Mouse (Mus musculus) midbrain, embryonic 13.5 days (tissue): ENCODE data around the gene Erc2. TPM values are rescaled to one million over a fixed set of nuclear protein-coding genes. Genes with fewer than 3 reads are reported as not detected.

Source experiments
- ATAC-seq: fragments of 200-750 bp; cut with Nextera tagmentation; 2 replicates; pipeline ENCODE4 v1.8.0; 2017; ENCODE audit warnings: mild to moderate bottlenecking, moderate TSS enrichment, moderate library complexity
- H3K27ac ChIP-seq: fragments of 300-500 bp; sonication (generic); 2 replicates; pipeline ENCODE4 v1.5.1; 2015; ENCODE audit warnings: inconsistent platforms, mild to moderate bottlenecking, moderate library complexity
- H3K27me3 ChIP-seq: fragments of 300-500 bp; sonication (generic); 2 replicates; pipeline ENCODE4 v1.6.1; 2015; ENCODE audit warnings: mild to moderate bottlenecking, inconsistent platforms
- H3K36me3 ChIP-seq: fragments of 300-500 bp; sonication (generic); 2 replicates; pipeline ENCODE4 v1.6.1; 2015; ENCODE audit warnings: mild to moderate bottlenecking, inconsistent platforms
- H3K4me1 ChIP-seq: fragments of 300-500 bp; sonication (generic); replicated peaks from 2 replicates; pipeline ENCODE4 v1.6.1; 2015; ENCODE audit warnings: inconsistent platforms
- H3K4me2 ChIP-seq: fragments of 300-500 bp; sonication (generic); replicated peaks from 2 replicates; pipeline ENCODE4 v1.6.1; 2015; ENCODE audit warnings: moderate library complexity, mild to moderate bottlenecking, inconsistent platforms
- H3K4me3 ChIP-seq: fragments of 300-500 bp; sonication (generic); replicated peaks from 2 replicates; pipeline ENCODE4 v1.5.1; 2015; ENCODE audit warnings: mild to moderate bottlenecking, inconsistent platforms
- H3K9ac ChIP-seq: fragments of 300-500 bp; sonication (generic); replicated peaks from 2 replicates; pipeline ENCODE4 v1.6.1; 2015; ENCODE audit warnings: mild to moderate bottlenecking, inconsistent platforms
- H3K9me3 ChIP-seq: fragments of 300-500 bp; sonication (generic); 2 replicates; pipeline ENCODE4 v1.6.1; 2016; ENCODE audit warnings: mild to moderate bottlenecking, inconsistent platforms
- WGBS: fragments of 180-500 bp; shearing (Covaris S2); methylation state at CpG from one replicate; pipeline ENCODE4 v1.1.7; 2015; 5-methylcytosine and 5-hydroxymethylcytosine counted together
- polyA plus RNA-seq: library from polyadenylated mRNA; unstranded; fragments of >200 nt; fragmentation: Nextera tagmentation; extraction: Ambion mirVana; gene quantifications from 2 replicates; pipeline ENCODE4 v1.2.1, GENCODE M21; 2015

The Erc2 gene
- polyA plus RNA-seq, 1 experiment from 2014 or later: 79.0 TPM

DNA sequence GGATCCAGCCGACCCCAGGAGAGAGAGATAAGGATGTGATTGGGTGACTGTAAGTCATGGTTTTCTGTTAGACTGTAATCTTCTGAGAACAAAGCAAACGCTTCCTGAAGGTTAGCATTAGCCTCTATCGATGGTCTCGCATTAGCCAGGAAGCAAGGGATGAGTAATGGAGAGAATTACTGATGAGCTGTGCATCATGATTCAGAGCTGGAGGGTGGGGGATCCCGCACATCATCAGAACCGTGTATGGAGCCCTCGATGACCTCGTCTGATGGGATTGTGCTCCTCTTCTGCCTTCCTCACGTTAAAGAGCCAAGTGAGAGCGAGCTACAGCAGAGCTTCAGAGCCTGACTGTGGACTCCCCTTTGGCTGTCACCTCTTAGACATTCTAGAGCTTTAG lies 6.5 kb downstream of the Erc2 start:
- no peak overlapping the region; the same call in 1 of the 2 replicates for H3K27ac ChIP-seq
- 71% methylated on average over 10 of the region's 10 CpGs for WGBS
- peaks cover 50% of the 10 kb centered on the region for H3K4me1 ChIP-seq
- no peak overlapping the region for H3K9ac ChIP-seq
- H3K27me3 ChIP-seq: no peaks in the 10 kb centered on the region
- no peak overlapping the region for H3K4me2 ChIP-seq
- H3K9me3 ChIP-seq: no peaks in the 10 kb centered on the region
- peaks cover 10% of the 10 kb centered on the region; the same call in 1 of the 2 replicates for H3K36me3 ChIP-seq
- H3K4me3 ChIP-seq: no peak overlapping the region
- ATAC-seq: no peak

DNA sequence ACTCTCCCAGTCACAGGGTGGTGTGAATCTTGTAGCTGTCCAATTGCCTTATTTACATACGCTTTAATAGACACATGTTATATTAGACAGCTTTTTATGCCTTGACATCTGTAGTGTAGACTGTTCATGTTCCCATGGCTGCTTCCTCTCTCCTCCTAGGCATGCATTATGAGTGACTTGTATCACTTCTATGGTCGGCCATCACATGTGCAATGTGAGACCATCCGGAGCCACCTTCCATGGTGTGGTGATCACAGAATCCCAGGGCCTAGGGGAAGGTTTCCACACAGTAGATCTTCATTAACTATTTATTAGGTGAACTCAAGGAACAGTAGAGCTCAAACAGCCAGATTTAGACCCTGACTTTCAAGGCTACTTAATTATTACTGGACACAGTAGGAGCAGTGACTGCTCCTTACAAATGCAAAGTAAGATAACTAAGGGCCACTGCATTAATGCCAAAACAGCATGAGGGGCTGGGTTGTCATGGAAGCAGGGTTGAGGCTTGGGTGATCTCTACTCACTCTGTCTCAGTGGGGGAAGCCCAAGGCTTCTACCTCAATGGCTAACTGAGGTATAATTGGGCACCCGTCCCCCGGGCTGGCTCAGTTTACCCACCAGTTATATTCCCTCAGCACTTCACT lies 7.3 kb downstream of the Erc2 start:
- H3K4me1 ChIP-seq: peaks cover 42% of the 10 kb centered on the region
- WGBS: 41% methylated on average over 5 of the region's 5 CpGs
- no peaks in the 10 kb centered on the region for H3K9me3 ChIP-seq
- no peak overlapping the region for H3K4me2 ChIP-seq
- peaks cover 10% of the 10 kb centered on the region; the same call in 1 of the 2 replicates for H3K36me3 ChIP-seq
- no peak overlapping the region for H3K9ac ChIP-seq
- no peak overlapping the region for H3K4me3 ChIP-seq
- no peak overlapping the region; the same call in 1 of the 2 replicates for H3K27ac ChIP-seq
- ATAC-seq: peak; percentile 79
- H3K27me3 ChIP-seq: no peaks in the 10 kb centered on the region

DNA sequence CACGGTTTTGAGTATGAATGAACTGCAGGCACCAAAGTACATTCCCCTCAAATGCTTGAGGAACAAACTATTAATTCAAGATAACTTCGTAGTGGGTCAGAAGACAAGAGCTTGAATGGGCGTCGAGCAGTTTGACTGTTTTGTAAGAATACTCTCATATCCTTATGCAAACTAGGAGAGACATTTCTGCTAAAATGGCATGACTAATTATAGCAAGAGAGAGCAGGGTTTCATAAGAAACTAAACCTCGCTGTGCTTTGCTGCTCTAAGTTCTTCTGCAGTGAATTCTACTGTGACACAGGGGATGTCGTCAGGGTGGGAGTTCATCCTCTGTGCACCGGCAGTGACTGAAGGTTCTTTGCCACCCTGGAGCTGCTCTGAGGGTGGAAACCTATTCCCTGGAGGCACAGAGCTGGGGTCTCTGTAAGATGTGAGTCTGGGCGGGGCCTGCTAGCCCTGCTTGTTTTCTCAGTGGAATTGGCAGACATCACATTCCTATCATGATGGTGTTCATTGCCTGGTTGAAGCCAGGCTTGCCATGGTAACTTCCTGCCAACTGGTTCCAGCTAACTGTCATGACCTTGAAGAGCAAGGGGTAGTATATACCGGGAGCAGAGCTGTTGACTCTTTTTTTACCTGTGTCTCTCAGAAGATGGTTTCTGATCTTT lies 8.9 kb downstream of the Erc2 start:
- Histone ChIP-seq H3K4me1 (peaks cover 37% of the 10 kb centered on the region), H3K4me3 (no peak overlapping the region), H3K9ac (no peak overlapping the region), H3K4me2 (no peak overlapping the region), H3K36me3 (peaks cover 10% of the 10 kb centered on the region; the same call in 1 of the 2 replicates), H3K27me3 (no peaks in the 10 kb centered on the region), H3K27ac (no peak overlapping the region), H3K9me3 (no peaks in the 10 kb centered on the region)
- no peak for ATAC-seq
- WGBS: 73% methylated on average over 9 of the region's 9 CpGs

DNA sequence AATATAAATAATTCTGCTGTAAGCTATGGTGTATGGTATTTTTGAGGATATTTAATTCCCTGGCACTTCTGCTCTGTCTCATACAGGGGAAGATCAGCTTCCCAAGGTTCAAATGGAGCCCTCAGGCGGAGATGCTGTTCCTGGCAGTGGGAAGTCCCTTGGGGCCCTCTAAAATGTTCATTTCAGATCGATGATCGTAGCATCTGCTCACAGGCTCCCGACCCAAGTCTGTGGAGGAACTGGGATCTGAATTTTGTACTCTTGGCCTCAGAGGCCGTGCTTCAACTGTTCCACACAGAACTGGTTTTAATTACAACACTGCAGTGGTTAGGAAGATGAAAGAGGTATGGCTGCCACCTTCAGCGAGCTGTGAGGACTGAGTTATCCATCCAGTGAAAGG lies 12.5 kb downstream of the Erc2 start:
- 78% methylated on average over 6 of the region's 6 CpGs for WGBS
- no peak overlapping the region for H3K9ac ChIP-seq
- H3K4me3 ChIP-seq: no peak overlapping the region
- peaks cover 22% of the 10 kb centered on the region for H3K4me1 ChIP-seq
- H3K4me2 ChIP-seq: no peak overlapping the region
- H3K27ac ChIP-seq: peak overlapping the region; percentile 45; the same call in 1 of the 2 replicates
- peaks cover 6% of the 10 kb centered on the region; the same call in 1 of the 2 replicates for H3K36me3 ChIP-seq
- no peaks in the 10 kb centered on the region for H3K9me3 ChIP-seq
- no peak for ATAC-seq
- no peaks in the 10 kb centered on the region for H3K27me3 ChIP-seq

DNA sequence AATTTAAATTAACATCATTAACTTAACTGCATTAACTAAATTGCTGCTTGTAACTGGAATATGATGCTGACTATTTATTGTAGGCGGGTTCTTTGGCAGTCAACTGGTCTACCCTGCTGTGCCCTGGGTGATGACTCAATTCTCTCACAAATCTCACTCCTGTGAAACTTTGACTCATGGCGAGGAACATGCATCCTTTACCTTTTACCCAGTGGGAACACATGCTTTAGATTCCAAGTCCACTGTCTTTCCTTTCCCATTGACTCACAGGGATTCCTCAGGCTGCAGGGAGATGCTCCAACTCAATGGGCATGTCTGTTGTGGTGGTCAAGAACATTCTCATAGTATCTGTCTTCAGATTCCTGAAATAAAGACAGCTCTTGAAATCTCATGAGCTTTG lies 14.3 kb downstream of the Erc2 start:
- Histone ChIP-seq H3K27me3 (no peaks in the 10 kb centered on the region), H3K4me2 (no peak overlapping the region), H3K27ac (no peak overlapping the region), H3K9me3 (no peaks in the 10 kb centered on the region), H3K36me3 (peaks cover under 1% of the 10 kb centered on the region; the same call in 1 of the 2 replicates), H3K9ac (no peak overlapping the region), H3K4me3 (no peak overlapping the region), H3K4me1 (peaks cover 7% of the 10 kb centered on the region)
- no peak for ATAC-seq
- 93% methylated on average over 2 of the region's 2 CpGs for WGBS

DNA sequence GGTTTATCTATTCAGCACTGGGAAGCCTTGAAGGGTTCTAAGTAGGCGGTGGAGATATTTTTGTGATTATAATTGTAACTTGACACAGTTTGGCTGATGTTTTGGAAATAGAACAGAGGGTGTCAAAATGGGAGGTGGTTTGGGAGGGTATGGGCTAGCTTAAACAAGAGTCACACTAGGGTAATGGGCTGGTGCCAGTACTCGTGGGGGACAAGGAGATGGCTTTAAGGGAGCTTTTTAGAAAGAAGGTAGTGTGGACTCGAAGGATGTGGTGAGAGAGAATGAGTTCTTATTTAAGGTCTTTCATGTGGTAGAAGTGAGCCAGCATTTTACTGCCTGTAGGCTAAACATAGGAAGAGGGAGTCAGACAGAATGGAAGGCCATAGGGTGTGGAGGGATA lies 19.2 kb downstream of the Erc2 start:
- Histone ChIP-seq H3K27ac (no peak overlapping the region), H3K9me3 (no peaks in the 10 kb centered on the region), H3K4me3 (no peak overlapping the region), H3K27me3 (no peaks in the 10 kb centered on the region), H3K36me3 (no peaks in the 10 kb centered on the region), H3K4me2 (no peak overlapping the region), H3K4me1 (peaks cover 6% of the 10 kb centered on the region; the same call in 1 of the 2 replicates), H3K9ac (no peak overlapping the region)
- WGBS: 85% methylated on average over 3 of the region's 3 CpGs
- no peak for ATAC-seq

DNA sequence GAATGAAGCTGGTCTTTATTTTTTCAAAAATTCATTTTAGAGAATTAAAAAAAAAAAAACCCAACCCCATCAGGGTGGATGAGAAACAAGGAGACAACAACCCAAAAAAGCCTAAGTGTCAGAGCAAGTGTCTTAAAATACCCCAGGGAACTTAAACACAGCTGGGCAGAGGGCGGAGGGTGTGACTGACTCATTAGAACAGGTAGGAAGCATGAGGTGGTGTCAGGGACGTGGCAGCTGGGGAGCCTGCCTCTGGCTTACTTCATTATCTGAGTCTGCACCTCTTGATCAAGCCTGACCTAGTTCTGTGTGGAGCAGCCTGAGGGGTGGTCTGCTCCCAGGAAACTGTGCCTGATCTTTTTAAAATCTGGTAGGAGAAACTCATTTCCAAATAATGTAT lies 20.8 kb downstream of the Erc2 start:
- Histone ChIP-seq H3K4me1 (peaks cover 6% of the 10 kb centered on the region; the same call in 1 of the 2 replicates), H3K9ac (no peak overlapping the region), H3K4me3 (no peak overlapping the region), H3K4me2 (no peak overlapping the region), H3K27ac (no peak overlapping the region), H3K9me3 (no peaks in the 10 kb centered on the region), H3K36me3 (no peaks in the 10 kb centered on the region), H3K27me3 (no peaks in the 10 kb centered on the region)
- 65% methylated on average over 2 of the region's 2 CpGs for WGBS
- no peak for ATAC-seq

DNA sequence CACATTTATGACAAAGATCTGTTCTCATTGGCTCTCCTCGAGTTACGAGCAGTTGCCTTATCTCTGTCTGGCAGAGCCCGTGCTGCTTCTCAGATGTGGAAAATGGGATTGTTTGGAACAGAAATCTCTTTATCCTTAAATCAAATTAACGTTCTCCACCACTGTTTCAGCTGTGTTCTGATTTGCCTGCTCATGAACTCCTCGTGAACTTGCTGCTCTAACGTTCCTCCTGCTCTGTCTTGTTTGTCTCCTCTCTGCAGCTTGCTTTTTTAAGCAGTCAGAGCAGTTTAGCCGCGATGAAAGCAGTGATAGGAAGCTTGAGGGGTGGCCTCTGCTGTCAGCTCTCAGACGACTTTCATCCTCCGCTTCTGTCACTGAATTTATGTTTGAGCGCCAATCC lies 32.4 kb downstream of the Erc2 start:
- WGBS: 60% methylated on average over 11 of the region's 11 CpGs

DNA sequence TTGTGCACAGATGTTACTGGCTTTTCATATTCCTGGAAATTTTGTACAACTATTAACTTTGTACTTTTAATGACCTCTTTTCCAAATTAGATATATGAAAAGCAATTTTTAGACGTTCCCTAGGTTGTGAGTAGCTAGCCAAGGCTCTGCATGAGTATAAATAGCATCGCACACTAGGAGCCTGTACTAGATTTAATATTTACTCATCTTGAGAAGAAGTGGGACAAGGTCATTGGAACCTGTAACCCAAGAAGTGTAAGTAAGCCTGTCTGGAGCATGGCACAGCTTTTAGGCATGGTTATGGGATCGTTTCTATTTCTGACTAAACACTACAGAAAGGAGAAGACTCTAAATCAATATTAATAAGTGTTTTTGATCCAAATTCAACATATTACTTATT lies 36.4 kb downstream of the Erc2 start:
- Histone ChIP-seq H3K27me3 (no peaks in the 10 kb centered on the region), H3K36me3 (peaks cover 20% of the 10 kb centered on the region), H3K4me3 (no peak overlapping the region), H3K4me2 (no peak overlapping the region), H3K27ac (no peak overlapping the region), H3K4me1 (peaks cover 7% of the 10 kb centered on the region; the same call in 1 of the 2 replicates), H3K9me3 (no peaks in the 10 kb centered on the region), H3K9ac (no peak overlapping the region)
- 91% methylated on average over 3 of the region's 3 CpGs for WGBS
- no peak for ATAC-seq

More for the DNA sequence above, 32.4 kb downstream of the Erc2 start:
- Histone ChIP-seq H3K27ac (no peak overlapping the region), H3K27me3 (no peaks in the 10 kb centered on the region), H3K4me3 (no peak overlapping the region), H3K36me3 (peaks cover 21% of the 10 kb centered on the region), H3K9me3 (no peaks in the 10 kb centered on the region), H3K4me2 (no peak overlapping the region), H3K4me1 (peaks cover 7% of the 10 kb centered on the region; the same call in 1 of the 2 replicates), H3K9ac (no peak overlapping the region)
- ATAC-seq: no peak

DNA sequence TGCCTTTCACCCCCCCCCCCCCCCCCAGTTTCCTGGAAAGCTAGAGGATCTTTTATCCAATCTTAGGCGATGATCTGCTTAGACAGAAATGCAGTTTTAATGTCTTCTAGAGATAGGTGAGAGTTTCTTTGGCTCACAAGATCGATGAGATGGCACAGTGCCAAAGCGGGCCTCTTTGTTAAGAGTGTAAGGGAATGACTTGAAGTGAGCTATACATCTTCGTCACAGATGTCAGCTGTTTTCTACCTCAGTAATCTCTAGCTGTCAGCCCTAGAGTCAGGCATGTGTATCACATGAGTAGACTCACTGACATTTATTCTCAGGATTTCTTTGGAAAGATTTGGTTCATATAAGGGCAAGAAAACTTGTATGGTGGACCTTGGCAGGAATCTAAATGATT lies 39.2 kb downstream of the Erc2 start:
- Histone ChIP-seq H3K4me3 (no peak overlapping the region), H3K9me3 (no peaks in the 10 kb centered on the region), H3K4me1 (no peaks in the 10 kb centered on the region), H3K27me3 (no peaks in the 10 kb centered on the region), H3K36me3 (peaks cover 12% of the 10 kb centered on the region), H3K4me2 (no peak overlapping the region), H3K27ac (no peak overlapping the region), H3K9ac (no peak overlapping the region)
- 55% methylated on average over 4 of the region's 4 CpGs for WGBS
- ATAC-seq: no peak

DNA sequence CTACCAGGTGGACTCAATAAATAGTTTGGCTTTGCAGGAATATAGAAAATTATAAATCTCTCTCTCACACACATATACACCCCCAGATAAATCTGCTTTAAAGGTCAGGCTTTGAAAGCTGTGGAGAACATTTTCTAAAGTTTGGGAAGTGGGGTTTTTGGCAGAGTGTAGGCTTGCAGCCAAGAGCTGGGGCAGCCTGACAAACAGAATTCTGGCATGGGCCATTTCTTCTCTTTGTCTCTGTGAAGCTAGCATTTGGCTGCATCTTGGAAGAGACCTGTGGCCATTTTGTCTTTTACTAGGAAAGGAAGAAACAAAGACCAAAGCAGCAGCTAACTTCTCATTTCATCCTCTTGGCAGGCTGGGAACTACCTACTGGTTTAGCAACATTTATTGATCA lies 40.0 kb downstream of the Erc2 start:
- Histone ChIP-seq H3K27ac (no peak overlapping the region), H3K4me2 (no peak overlapping the region), H3K27me3 (no peaks in the 10 kb centered on the region), H3K9ac (no peak overlapping the region), H3K4me3 (no peak overlapping the region), H3K4me1 (no peaks in the 10 kb centered on the region), H3K9me3 (no peaks in the 10 kb centered on the region), H3K36me3 (peaks cover 12% of the 10 kb centered on the region)
- ATAC-seq: no peak

DNA sequence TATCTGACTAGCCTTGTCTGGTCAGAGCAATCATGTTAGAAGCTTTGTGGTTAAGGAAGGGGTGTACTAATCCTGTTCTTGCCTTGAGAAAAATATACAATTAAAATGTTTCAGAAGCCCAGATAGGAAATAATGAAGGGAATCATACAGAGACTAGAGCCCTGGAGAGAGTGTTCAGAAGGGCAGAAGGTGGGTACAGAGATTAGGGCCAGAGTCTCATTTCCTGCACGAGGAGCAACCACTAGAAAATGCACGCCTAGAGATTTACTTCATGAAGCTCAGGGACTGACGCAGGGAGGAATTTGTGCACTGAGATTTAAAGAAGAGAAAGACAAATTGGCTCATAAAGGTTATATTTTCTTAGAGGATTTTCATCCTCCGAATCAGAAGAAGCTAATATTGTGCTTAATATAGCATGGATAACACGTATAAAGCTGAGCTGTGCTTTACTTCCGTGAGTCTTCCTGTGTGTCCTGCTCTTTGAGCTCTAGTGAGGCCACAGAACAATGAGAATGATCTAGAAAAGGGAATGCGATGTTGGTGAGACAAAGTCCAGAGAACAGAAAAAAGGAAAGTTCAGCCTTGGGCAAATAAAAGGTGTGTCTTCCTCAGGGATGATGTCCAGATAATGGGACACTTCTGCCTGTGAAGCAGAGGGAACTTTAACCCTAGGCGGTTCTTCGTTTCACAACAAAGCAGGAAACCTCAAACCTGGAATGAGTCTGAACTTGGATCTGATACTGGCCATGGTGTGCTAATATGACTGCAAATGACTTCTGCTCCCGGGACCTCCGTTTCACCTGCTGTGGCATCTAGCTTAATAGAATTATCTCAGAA lies 45.0 kb downstream of the Erc2 start:
- Histone ChIP-seq H3K27ac (no peak overlapping the region), H3K9me3 (no peaks in the 10 kb centered on the region), H3K27me3 (no peaks in the 10 kb centered on the region), H3K36me3 (no peaks in the 10 kb centered on the region), H3K9ac (no peak overlapping the region), H3K4me3 (no peak overlapping the region), H3K4me2 (no peak overlapping the region), H3K4me1 (no peaks in the 10 kb centered on the region)
- 88% methylated on average over 11 of the region's 11 CpGs for WGBS
- ATAC-seq: no peak
